Mouse (Mus musculus): Measurements from ENCODE around the gene Olfr215.
"Not testable (repeated sequence)": the region's sequence is repeated elsewhere in the genome, so short reads cannot be mapped to it uniquely, and the experiment has no call there.

Olfr215 gene

GRCm38 (mm10) chr6:116584095-116584494 is at the start of gene Olfr215:
Gene Olfr215 (minus strand): TSS chr6:116584195.
- DNase-seq (ENCODE audit: extremely low spot score, low spot score) = no peak

GRCm38 (mm10) chr6:116632129-116632528 is 48.1 kb upstream of the Olfr215 start:
- peak; percentile 63 for DNase-seq (ENCODE audit: extremely low spot score, low spot score)

GRCm38 (mm10) chr6:116629766-116630165 is 45.8 kb upstream of the Olfr215 start:
- DNase-seq (ENCODE audit: extremely low spot score, low spot score) = no peak

- DNase-seq (ENCODE audit: extremely low spot score, low spot score) = peak; percentile 88
These were observed 44.7 kb upstream of the Olfr215 start, which contains the start of gene Zfp422 for GRCm38 (mm10) chr6:116628539-116629171. Gene Zfp422 (minus strand): TSS chr6:116628999.

- DNase-seq (ENCODE audit: extremely low spot score, low spot score) = no peak
These were observed 44.1 kb upstream of the Olfr215 start for GRCm38 (mm10) chr6:116628095-116628494.

GRCm38 (mm10) chr6:116626417-116626816 is 42.4 kb upstream of the Olfr215 start:
- not testable (repeated sequence) for DNase-seq (ENCODE audit: extremely low spot score, low spot score)

GRCm38 (mm10) chr6:116621318-116622023 is 37.5 kb upstream of the Olfr215 start:
- DNase-seq (ENCODE audit: extremely low spot score, low spot score) = no peak

GRCm38 (mm10) chr6:116618073-116618472 is 34.1 kb upstream of the Olfr215 start:
- no peak for DNase-seq (ENCODE audit: extremely low spot score, low spot score)

GRCm38 (mm10) chr6:116615719-116616118 is 31.7 kb upstream of the Olfr215 start:
- no peak for DNase-seq (ENCODE audit: extremely low spot score, low spot score)

- DNase-seq (ENCODE audit: extremely low spot score, low spot score) = no peak
These were observed 23.2 kb upstream of the Olfr215 start for GRCm38 (mm10) chr6:116607230-116607629.

GRCm38 (mm10) chr6:116600969-116601368 is 17.0 kb upstream of the Olfr215 start:
- not testable (repeated sequence) for DNase-seq (ENCODE audit: extremely low spot score, low spot score)

- DNase-seq (ENCODE audit: extremely low spot score, low spot score) = peak; percentile 20
These were observed 14.2 kb downstream of the Olfr215 start for GRCm38 (mm10) chr6:116569834-116570233.

- DNase-seq (ENCODE audit: extremely low spot score, low spot score) = no peak
These were observed 29.0 kb downstream of the Olfr215 start for GRCm38 (mm10) chr6:116554952-116555351.

- no peak for DNase-seq (ENCODE audit: extremely low spot score, low spot score)
These were observed 30.1 kb downstream of the Olfr215 start, which contains the start of gene Olfr214 for GRCm38 (mm10) chr6:116553935-116554334. Gene Olfr214 (plus strand): TSS chr6:116554235.

GRCm38 (mm10) chr6:116550841-116551240 is 33.2 kb downstream of the Olfr215 start, which contains the start of gene Gm5580:
Gene Gm5580 (plus strand): TSS chr6:116551141.
- not testable (repeated sequence) for DNase-seq (ENCODE audit: extremely low spot score, low spot score)

GRCm38 (mm10) chr6:116542500-116542899 is 41.5 kb downstream of the Olfr215 start:
- DNase-seq (ENCODE audit: extremely low spot score, low spot score) = no peak

- no peak for DNase-seq (ENCODE audit: extremely low spot score, low spot score)
These were observed 45.8 kb downstream of the Olfr215 start, which contains the start of gene Olfr213 for GRCm38 (mm10) chr6:116538156-116538555. Gene Olfr213 (plus strand): TSS chr6:116538456.
